Mouse (Mus musculus) heart, postnatal 36 days (tissue): Measurements from ENCODE around the gene Zfp827. TPM values are rescaled to one million over a fixed set of nuclear protein-coding genes. Genes with fewer than 3 reads are reported as not detected.
A peak's percentile ranks its signal among the peaks of the same experiment; 100 is the strongest.

Experiments used
- DNase-seq, 2 experiments: peaks; one replicate each; pipeline ENCODE4 v3.0.0; 2021 to 2022
- intact Hi-C: fragments of 180-260 bp; cut with DNase I; formaldehyde crosslinking; loops from one replicate; pipeline ENCODE4 v1.15.1; 2025
- total RNA-seq, 2 experiments: library from RNA; stranded (reverse); gene quantifications; 2 replicates each; pipeline ENCODE4 v1.2.3; 2021

Gene Zfp827
- total RNA-seq, 2 experiments from 2014 or later = 10.0 to 17.2 TPM

DNA sequence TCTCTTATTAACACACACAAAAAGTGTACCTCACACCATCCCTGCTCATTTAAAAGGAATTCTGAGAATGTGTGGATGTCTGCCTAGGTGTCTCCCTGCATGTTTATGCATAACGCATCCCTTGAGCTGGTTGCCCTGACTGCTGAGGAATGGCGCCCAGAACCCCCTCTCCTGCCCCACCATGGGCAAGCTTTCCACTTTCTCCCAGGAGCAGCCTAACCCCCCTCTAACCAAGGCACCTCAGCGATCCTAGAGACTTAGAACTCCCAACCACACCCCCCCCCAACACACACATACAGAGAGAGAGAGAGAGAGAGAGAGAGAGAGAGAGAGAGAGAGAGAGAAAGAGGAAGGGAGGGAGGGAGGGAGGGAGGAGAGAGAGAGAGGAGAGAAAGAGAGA, 179.9 kb downstream of the Zfp827 start:
- intact Hi-C loops = loop anchor here (5.0 kb wide), 1 partner anchor 84 kb away; the partner anchor contains the start of gene Mmaa
- no peak for DNase-seq

DNA sequence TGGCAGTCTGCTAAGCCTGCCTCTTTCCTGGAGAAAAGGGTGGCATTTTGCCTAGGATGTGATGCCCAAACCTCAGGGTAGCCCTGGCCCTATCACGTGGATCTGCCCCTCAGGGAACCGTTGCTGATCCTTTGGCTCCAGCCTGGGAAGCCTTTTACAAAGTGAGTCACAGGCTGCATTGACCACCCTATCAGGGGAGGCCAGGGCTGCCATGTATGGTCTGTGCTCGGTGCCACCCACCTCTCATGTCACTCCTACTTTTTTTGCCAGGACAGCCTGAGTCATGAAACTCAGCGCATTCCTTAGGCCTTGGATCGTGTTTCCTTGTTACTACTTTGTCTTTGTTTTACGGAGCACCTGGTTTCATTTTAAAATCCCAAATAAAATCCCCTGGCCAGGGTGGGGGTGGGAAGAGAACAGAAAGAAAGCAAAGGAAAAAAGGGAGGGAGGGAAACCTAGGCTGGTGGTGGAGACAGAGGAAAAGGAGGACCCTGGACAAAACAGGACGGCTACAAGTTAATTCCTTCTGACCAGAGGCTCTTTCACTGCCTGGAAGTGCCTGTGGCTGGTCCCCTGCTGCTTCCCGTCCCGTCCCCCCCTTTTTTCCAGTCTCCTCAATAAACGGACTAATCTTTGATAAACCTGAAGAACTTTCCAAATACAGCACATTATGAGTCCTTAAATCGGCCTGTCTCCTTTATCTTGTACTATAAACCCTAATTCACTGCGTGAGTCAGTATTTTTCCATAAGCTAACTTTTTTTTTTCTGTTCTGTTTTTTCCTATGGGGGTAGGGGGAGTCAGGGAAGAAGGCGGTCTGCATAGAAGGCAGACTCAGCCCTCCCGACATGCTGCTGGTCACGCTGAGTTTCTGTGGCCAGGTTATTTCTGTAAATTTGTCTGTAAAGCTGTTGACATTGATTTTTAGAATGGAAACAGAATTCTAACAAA, 180.7 kb downstream of the Zfp827 start:
- intact Hi-C loops = loop anchor here (5.0 kb wide), 1 partner anchor 83 kb away; the partner anchor contains the start of gene Mmaa
- DNase-seq = peak; percentile 16 to 45

DNA sequence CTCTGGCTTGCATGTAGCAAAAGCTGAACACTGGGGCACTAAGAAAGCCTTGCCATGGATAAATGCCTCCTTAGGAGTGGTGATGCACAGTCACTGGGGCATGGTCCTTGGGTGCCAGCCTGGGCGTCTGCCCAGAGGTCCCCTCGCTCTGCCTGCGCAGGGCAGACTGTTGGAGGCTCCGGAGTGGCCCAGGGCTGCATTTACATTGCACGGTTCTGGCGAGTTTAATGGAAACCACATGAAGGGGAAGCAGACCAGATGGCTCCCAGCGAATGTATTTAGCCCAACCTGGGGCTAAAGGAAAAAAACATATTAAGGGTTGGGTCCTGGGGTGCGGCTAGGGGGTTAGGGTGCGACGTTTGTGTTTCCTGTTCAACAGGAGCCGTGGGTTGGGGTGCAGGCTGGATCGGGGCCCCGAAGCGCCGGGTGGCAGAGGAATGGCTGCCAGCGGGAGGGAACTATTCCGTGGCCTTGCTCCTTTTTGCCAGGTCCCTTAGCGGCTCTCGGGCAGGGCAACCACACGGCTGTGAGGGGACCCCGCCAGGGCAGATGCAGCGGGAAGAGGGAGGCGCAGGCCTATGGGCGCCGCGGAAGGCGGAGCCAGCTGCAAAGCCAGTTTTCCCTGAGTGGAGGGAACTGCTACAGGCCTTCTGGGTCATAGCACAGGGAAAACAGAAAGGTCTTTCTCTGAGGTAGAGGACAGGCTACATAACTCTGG, 181.6 kb downstream of the Zfp827 start:
- intact Hi-C loops = loop anchor here (5.0 kb wide), 1 partner anchor 83 kb away; the partner anchor contains the start of gene Mmaa
- peak; percentile 42 to 44 for DNase-seq

GRCm38 (mm10) chr8:79211630-79212029, 183.4 kb downstream of the Zfp827 start:
- intact Hi-C loops = no loop called here
- DNase-seq = no peak

GRCm38 (mm10) chr8:79222106-79222751, 194.0 kb downstream of the Zfp827 start:
- DNase-seq = no peak
- intact Hi-C loops = no loop called here

DNA sequence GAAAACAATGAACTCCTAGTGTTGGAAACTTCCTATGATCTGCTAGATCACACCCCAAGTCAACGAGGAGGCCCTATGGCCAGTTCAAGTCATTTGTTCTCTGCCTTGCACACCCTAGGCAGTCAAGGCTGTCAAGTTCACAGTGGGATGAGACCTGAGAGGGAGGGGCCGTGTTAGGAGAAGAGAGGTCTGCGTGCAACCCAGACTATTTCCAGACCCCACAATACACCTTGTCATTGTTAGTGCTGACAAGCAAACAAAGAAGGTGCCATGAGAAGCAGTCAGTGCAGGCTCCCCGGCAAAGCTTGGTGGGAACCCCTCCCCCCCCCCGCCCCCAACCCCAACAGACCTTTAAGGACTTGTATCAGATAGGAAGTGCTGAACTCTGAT, 194.5 kb downstream of the Zfp827 start:
- intact Hi-C loops = no loop called here
- no peak for DNase-seq

DNA sequence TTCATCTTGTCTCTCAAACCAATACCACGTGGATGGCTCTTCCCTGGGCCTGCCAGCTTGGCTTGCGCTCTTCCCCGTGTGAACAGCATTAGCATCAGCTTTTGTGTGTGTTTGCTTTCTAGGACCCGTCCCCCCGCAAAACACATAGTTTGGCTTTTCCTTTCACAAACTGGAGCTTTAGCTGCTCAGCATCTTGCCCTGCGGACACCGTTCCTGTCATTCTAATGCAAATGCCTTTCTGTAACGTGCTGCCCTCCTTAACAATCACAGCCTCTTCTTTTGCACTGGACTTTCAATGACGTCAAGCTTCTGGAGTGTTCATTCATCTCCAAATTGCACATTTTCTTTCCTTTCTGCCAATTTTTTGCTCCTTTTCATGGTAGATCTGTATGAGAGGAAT, 196.1 kb downstream of the Zfp827 start:
- intact Hi-C loops = no loop called here

GRCm38 (mm10) chr8:79225586-79225985, 197.3 kb downstream of the Zfp827 start:
- intact Hi-C loops = no loop called here
- DNase-seq = no peak

More for the DNA sequence above, 196.1 kb downstream of the Zfp827 start:
- no peak for DNase-seq

DNA sequence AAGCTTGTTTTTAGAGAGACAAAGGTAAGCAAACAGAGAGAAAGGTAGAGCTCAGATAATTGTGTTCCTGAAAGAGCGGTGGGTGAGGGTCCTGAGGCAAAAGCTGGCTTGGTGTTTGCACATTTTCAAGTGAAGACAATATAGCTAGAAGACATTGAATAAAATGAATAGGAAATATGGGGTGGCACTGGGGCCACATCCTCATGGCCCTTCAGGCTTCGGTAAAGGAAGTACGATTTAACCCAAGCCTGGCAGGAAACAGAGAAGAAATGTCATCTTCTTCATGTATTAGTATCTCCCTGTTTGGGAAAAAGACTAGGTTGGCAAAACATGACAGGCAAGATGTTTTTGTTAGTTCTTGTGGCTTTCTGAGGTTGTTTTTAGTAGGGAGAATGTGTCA, 197.8 kb downstream of the Zfp827 start:
- intact Hi-C loops = no loop called here
- no peak for DNase-seq

DNA sequence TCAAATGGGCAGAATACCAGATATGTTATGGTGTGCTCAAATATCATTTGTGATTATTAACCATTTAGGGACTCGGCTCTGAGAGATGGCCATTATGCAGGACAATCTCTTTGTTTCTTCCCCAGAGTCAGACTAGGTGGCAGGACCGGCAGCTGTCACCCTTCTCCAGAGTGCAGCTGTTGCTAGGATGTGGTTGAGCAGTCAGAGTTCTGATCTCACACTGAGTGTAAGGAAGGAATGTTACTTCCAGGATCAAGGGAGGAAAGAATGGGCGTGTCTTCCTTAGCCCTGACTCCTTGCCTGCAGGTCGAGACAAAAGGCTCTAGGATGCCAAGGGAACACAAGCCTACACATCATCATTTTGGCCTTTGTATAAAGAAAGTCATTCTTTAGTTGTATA, 199.0 kb downstream of the Zfp827 start:
- intact Hi-C loops = no loop called here
- no peak for DNase-seq

GRCm38 (mm10) chr8:79227916-79228315, 199.7 kb downstream of the Zfp827 start:
- intact Hi-C loops = no loop called here
- DNase-seq = no peak

DNA sequence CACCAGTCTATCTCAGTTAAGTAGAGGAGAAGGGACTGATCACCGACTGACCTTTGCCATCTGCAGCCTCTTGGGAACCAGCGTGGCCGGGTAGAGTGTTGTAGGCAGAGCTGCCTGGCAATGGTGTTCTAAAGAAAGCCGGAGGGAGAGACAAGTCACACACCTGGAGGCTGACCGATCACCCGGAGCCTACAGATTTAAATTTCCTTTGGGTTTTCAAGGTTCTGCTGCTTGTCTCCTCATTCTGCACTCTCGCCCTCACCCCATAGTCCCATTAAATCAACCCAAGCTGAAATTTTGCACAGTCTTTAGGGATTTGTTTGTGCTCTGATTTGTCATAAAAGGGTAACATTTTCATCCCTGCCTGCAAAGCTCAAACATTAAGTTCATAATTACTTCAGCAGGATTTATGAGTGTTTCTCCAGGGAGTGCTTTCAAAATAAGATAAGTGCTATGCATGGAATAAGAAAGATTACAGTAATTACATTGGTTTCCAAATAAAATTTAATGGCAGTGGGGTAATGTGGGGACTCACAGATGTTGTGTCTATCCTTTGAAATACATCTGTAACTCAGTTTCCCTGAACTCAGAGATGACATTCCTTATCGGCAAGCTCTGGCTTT, 201.1 kb downstream of the Zfp827 start:
- no peak for DNase-seq
- intact Hi-C loops = no loop called here

DNA sequence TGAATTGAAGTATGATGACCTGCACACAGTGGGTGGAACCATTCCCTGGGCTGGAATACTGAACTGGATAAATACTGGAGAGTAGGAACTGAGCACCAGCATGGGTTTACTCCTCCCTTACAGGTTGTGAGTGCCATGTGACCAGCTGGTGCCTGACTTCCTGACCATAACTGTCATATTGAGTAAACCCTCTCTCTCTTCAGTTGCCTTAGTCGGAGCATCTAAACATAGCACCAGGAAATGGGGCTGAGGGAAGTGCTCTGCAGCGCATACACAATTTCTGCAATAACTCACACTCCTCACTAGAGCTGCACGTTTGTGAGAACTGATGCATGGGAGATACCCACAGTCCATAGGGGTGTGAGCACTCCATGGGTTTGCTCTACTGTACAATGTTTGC, 211.1 kb downstream of the Zfp827 start:
- no peak for DNase-seq
- intact Hi-C loops = no loop called here

DNA sequence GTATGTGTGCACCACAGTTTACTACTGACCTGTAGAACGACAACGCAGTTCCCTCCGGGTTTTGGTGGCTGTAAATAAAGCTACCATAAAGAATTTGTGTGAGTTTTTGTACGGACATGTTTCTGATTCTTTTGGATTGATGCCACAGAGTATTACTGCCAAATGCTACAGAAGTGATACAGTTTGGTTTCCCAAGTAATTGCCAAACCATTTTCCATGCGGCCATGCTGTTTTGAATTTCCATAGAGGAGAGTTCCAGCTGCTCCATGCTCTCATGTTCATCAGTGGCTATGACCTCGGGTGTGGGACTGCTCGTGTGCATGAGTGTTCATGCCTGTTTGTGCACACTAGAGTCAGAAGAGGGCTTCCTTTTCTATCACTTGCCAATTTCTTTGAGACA, 211.8 kb downstream of the Zfp827 start:
- intact Hi-C loops = no loop called here
- DNase-seq = no peak

Other genes starting within 250 kb of the Zfp827 start
- 10 to 100 TPM; 52.9 to 58.4 TPM for gene Lsm6, start 207.3 kb upstream of the Zfp827 start, total RNA-seq
- gene 1700011L22Rik, start 220.1 kb downstream of the Zfp827 start, total RNA-seq = not detected